Mouse (Mus musculus) right cerebral cortex, postnatal 4 days (tissue): Measurements from ENCODE around the gene Csmd2.

ENCODE experiments used
- DNase-seq: peaks from one replicate; pipeline ENCODE4 v3.0.0-alpha.2; 2022

Csmd2 gene

DNA sequence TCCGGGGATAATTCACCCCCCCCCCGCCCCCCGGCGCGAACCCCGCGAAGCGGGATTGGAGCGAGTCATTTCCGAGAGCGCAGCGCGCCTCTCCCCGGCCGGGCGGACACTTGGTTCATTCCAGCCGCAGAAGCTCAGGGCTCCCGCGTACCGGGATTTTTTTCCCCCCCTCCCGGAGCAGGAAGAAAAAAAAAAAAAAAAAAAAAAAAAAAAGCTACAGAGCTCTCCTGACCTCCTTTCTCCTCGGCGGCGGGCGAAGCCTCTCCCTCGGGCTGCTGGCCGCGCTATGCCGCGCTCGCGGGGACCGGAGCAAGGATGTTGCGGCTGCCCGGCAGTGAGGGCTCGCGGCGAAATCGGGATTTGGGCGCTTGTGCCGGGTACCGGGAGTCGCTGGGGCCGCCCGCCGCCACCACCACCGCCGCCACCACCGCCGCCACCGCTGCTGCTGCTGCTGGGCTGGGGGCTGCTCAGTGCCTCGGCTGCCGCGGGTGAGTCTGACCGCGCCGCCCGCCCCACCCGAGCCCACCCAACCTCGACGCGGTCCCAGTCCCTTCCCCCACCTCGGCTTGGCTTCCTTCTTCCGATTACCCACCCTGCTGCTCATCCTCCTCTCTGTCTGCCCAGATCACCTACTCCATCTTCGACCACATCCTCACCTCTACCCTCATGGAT, at the start of gene Csmd2:
Gene Csmd2 (plus strand): TSS at position 74 of the 672 bp plus-strand sequence.
- DNase-seq = peak; percentile 73

DNA sequence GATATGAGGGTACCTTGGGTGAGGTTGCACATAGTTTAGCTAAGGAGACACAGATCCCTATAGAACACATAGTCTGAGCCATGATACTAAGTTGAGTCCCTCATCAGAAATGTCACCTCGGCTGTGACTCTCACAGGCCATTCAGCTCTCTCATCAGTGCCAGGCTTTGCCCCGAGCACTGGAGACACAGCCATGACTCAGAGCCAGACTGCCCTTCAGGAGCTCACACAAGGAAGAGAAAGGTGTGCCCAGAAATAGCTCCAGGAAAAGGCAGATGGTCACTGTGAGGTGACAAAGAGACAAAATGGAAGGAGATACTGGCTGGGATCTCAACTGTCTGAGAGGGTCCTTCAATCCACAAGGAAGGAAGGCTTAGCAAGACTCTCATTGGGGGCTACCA, 40.0 kb upstream of the Csmd2 start:
- no peak for DNase-seq

DNA sequence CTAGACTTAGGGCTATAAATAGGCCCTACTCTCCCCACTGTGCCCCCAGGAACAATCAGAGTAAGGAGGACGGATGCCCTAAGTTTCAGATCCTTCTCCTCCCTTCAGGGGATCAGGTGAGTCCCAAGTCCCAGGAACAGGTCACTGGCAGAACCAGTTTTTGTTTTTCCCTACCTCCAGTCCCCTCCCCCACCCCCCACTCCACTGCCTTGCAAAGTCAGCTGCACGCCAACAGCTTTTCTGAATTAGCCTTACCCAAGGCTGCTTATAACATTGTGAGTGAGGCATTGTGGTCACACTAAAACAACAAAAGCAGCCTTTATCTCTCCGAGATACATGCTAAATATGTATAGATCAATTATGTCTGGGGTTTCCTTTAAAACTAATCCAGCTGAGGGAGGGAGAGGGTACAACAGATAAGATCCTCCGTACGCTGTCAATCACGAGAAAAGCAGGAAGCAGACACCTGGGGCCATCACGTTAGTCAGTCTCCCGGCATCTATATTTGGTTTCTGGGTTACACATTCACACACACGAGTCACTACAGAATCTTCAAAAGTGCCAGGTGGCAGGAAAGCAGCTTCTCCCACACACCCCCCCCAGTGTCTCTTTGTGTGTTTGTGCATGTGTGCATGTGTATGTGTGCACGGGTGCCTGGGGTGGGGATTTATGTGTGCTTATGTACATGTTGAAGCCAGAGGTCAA, 34.5 kb upstream of the Csmd2 start:
- DNase-seq = peak; percentile 16

DNA sequence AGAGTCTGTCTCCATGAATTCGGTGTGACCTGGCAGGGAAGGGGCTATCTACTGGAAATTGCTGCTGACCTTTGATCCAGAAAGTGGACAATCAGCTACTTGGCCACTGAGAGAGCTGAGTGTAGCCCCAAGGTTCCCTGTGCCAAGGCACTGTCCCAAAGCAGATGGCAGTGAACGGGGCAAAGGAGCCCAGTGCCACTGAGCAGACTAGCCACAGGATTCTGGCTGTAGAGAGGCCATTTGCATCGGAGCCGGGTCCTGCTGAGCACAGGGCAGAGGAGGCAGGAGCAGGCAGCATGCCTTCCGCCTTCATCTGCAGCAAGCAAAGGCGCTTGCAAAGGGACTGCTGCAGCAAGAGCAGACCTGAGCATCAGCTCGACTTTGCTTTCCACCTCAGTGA, 18.6 kb upstream of the Csmd2 start:
- no peak for DNase-seq

DNA sequence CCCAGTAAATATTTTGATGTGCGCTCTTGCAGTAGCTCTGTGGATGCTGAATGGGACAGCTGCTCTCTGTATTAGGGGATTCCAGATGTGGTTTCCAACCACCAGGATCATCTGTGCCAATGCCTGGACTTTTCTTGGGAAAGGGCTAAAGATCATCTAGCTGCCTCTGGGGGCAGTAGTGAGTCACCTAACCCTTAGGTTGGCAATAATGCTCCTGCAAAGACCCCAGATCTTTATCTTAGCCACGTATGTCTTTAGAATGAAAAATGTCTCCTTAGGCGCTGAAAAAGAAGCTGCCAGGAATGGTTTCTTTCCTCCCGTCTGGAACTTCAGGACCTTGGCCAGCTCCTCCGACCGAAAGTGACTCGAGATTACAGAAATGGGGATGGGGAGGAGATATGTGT, 17.6 kb upstream of the Csmd2 start:
- no peak for DNase-seq

DNA sequence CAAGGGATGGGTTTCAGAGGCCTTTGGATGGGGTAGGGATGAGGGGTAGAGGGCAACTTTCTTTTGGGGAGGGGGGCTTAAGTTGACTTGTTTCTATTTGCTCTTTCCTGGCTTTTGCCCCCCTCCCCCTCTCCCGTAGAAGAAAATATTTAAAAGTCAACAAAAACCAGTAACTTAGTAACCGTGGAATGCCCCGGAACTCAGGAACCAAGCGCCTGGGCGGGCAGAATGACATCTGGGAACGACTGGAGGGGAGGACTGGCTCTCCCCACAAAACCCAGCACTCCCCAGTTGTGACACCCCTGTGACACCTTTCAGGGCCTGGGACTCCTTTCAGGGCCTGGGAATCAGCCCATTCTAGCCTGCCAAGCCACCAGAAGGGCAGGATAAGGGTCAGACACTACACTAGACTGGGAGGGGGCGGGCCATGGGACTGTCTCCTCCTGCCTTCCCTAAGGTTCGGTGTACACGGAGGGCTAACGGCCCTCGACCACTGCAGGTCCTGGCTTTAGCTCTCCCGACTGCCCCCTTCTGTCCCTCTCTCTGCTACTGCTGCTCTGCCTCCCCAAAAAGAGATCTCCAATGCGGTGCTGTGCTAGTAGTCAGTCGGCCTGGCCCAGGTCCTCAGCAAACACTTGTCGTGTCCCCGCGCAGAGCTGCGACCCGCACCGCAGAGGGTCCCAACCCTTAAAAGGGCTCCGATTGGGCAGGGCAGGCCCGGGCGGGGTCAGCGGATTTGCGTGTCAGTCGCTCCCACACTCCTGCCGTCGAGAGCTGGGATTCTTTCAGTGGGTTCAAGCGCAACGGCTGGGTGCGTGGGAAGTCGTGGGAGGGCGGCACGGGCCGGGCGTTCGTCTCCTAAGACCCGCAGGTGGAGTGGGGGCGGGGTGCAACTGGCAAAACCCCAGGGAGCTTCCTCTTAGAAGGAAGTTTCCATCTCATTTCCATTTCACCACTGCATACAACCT, 16.5 kb upstream of the Csmd2 start, which contains the start of gene CK137956:
Gene CK137956 (minus strand): TSS at position 51 of the 968 bp plus-strand sequence.
- DNase-seq = no peak

DNA sequence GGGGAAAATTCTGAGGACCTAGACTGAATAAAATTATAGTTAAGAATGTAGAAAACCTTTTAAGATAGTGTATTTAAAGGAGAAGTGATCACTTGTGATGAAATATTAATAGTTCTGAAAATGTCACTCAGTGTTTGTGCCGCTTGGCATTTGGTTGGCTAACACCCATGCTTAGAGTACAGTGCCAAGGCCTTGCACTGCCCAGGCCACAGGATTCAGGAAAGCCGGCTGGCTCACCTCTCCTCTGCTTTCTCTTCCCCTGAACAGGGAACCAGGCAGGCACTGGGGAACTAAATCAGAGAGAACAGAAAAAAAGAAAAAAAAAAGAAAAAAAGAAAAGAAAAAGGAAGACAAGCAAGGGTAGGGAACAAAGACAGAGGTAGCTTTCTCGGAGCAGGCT, 14.7 kb upstream of the Csmd2 start:
- no peak for DNase-seq

DNA sequence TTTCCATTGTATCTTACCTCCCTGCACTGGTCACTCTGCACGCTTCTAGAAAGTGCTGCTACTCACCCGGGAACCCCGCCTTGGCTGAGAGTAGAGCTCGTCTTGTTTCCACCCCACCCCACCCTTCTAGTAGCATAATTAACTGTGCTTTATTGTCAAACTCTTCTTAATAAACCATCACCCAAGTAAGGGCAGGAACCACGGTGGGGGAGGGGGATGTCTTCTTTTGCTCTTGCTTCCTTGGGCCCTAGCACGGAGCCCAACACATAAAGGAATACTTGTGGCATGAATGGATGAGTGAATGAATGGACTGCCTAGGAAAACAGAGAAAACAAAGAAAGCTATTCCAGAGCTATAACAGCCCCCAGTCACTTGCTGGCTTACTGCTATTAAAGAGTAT, 6.5 kb upstream of the Csmd2 start:
- no peak for DNase-seq

DNA sequence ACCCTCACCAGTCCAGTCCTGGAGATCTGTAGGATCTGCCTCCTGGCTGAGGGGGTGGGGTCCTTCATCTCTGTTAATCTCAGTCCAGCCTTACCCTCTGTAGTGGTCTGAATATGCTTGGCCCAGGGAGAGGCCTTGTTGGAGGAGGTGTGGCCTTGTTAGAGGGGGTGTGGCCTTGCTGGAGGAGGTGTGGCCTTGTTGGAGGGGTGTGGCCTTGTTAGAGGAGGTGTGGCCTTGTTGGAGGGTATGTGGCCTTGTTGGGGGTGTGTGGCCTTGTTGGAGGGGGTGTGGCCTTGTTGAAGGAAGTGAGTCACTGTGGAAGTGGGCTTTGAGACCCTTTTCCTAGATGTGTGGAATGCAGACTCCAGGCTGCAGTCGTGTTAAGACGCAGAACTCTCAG, 3.2 kb upstream of the Csmd2 start:
- DNase-seq = no peak

DNA sequence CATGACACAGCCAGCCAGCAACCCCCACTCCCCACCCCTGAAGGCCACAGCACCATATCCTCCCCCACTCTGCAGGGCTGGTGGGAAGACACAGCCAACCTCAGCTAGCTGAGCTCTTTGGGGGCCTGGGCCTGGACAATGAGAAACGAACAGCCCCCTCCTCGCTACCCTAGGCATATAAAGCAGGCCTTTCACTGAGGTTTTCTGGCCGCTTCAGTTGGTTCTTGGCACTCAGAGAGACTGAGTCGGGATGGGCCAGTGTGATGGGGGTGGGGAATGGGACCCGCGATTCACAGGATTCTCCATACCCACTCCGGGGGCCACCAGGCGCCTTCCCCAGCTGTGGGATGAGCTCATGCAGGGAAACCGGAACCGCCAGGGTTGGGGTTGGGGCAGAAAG, 1.8 kb upstream of the Csmd2 start:
- DNase-seq = peak; percentile 61

DNA sequence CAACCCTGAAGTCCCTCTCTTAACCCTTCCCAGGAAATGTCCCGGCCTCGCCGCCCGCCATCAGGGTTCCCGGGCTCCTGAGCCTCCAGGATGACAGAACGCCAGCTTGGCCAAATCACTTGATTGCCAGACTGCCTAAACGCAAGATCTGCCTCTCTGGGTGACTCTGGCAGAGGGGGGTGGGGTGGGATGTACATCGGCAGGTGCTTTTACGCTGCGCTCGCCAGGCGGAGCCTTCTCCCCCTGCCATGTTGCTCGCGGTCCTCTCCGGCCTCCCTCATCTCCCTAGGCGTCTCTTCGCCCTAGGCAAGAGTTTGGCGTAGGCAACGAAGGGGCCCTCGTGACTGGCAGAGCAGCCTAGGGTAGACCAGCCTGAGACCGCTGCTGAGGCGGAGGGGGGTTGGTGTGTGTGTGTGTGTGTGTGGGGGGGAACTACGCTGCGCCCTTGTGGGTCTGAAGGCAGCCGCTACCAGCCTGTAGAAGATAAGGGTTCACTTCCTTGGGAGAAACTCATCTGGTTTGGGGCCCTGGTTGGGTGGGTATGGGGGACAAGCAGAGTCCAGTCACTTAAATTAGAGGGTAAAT, 1.1 kb upstream of the Csmd2 start:
- DNase-seq = peak; percentile 53

DNA sequence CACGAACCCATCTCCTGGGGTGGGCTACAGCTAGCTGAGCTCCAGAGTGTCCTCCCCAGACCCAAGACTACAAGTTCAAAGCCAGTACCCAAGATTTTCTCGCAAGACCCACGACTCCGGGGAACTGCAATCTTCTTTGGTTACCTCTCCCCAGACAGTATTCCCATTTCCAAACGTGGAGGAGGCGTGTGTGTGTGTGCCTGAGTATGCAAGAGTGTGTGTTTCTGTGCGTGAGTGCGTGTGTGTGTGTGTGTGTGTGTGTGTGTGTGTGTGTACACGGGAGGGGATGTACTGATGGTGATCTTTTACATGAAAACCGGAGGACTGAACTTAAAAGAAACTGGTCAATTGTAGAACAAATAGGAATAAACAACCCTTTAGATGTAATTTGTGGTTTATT, 387 bp upstream of the Csmd2 start:
- peak; percentile 43 for DNase-seq

DNA sequence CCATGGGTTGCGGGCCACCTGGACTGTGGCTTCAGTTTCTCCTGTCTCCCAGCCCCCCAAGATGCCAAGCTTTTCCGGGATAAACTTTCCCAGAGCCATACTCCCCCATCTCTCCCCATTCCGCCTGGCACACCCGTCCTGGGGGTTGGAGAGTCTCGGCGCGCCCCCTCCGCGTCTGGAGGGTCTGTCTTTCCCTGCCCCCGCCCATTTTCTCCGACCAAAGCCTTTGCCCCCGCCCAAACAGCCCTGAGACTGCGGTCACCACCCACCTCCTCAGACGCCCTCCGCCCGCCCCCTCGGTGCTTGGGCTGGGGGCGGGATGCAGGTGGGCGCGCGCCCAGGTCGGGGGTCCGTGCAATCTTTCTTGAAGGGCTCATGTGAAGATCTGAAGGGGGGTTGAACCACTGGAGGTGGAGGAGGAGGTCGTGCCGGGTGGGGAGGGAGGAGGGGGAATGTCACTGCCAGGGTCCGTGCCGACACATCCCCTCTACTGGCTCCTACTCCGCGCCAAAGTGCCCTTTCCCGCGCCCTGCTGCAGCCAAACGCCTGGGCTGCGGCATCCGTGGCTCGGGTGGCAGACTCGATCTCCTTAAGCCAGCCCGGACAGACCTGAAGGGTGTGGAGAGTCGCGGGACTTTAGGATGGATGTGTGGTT, 996 bp downstream of the Csmd2 start:
- peak; percentile 54 for DNase-seq

DNA sequence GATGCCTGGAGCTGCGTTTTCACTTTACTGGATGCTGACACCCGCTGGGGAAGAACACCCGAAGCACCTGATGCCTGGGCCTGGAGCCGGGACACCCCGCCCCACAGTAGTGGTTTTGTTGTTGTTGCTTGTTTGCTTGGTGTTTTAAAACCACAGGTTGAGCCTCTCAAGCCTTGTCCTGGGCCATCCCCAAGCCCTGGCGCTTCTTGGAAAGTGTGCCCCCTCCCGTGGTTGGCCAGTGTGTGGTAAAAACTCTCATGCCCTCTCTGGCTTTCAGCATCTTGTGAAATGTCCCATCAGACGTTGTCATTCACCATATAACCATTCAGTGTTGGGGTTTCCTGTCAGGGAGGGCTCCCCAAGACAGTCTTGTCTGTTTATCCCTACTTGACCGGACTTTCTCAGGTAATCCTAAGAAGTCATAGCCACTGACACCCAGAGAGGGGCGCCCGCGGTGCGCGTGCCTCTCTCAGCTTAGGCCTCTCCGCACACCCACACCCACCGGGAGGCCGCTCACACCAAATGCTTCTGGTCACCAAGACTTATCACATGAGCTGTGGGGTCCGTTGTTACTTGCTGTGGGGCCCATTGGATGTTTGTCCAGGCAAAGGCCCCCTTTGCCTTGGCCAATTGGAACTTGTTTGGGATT, 1.8 kb downstream of the Csmd2 start:
- DNase-seq = peak; percentile 69

DNA sequence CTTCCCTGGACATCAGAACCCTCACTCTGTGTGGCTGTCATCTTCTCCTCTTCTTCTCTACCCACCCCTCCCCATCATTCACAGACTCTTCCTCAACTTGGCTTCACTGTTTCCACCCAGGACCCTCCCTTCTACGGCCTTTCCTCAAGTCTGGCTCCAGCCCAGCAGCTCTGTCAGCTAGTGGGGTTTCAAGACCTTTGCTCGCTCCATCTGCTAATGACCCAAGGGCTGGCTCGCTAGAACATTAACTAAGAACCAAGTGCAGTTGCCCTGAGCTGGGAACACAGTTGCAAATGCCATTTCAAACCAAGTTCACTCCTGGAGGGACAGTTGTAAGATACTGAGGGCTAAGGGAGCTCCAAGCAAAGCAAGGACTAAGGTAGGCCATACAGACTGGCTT, 11.6 kb downstream of the Csmd2 start:
- no peak for DNase-seq

DNA sequence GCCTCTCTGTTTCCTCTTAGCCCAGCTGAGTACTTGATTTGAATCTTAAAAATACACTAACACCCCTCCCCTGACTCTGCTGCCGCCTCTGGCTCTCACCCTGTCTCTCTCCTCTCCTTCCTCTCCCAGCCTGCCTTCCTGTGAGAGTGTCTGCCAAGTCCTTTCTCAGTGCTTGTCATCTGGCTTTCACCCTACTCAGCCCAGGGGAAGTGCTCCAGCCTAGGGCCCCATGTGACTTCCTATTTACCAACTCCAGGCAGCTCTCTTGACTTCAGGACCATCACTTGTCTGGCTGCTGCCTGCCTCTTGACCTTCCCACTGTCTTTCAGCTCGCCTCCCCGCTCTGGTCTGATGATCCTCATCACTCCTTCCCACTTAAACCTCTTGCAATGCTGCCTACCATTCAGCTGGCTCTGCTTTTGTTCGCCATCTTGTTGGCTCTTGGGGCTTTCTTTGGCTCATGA, 15.0 kb downstream of the Csmd2 start:
- no peak for DNase-seq

DNA sequence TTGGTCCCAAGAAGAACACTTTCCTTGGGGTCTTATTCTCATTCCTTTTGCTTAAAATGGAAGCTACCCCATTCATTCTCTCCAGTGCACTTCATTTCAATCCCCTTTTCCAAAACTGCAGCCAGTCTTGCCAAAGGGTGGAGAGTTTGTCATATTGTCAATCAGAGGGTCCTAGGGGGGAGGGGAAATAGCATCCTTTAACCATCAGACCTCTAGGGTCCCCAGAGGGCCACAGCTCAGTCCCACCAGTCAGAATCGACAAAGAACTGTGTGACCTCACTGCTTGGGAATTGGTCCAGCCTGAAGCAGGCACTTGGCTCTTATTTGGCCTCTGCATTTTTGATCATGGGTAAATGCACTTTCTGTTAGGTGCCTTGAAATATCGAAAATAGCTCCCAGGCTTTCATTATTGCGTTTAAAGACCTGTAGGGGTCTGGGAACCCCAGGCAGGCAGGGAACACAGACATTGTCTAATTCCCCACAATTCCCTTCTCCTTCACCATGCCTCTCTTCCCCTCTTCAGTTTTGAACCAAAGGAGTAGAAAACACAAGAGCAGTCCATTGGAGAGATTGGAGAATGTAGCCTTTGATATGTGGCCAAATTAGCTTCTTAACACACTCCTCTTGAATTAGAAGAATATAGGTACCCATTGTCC, 17.3 kb downstream of the Csmd2 start:
- DNase-seq = no peak

DNA sequence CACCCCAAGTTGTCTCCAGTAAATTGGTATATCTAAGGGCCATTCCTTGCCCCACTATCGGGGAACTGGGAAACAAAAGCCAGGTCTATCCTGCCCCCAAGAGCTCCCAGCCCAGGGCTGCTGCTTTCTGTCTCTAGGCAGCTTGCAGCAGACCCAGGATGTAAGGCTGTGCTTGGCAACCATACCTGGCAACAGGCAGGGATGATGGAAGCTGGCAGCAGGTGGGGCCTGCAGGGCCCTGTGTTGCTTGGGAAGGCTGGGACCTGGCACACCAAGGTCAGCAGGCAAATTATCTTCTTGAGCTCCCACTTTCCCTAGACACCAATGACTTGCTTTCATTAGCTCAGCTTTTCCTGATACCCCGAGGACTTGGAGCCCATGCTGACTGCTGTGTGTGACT, 31.8 kb downstream of the Csmd2 start:
- DNase-seq = no peak

DNA sequence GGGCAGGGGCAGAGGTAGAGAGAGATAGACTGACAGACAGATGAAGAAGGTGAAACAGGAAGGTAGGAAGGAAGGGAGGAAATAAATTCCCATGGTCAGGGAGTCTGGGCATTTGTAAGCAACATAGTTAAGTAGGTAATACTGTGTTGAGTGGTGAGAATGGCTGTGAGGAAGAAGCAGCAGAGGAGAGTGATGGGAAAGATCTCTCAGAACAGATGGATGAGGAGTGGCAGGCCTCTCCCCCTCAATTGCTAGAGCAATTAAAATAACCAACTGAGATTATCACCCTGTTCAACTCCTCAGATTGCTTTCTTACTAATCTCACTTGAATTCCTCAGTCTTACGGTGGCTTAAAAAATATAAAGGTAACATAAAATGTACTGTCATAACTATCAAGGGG, 40.6 kb downstream of the Csmd2 start:
- DNase-seq = no peak

DNA sequence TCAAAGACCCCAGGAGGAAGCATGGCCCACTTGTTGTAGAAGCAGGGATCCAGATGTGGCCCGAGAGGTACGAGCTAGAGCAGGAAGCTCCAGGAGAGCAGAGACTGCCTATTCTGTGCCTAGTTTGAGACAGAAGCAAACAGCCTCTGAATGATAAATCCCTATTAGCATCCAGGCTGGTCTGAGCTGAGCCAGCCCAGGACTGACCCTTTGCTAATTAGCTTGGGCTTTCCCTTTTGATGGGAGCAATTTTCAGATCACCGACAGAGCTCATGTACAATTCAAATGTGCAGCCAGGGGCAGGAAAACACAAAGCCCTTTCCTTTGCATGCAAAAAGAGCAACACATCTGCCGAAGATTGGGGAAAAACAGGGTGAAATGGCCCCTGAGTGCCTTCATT, 54.2 kb downstream of the Csmd2 start:
- DNase-seq = no peak

DNA sequence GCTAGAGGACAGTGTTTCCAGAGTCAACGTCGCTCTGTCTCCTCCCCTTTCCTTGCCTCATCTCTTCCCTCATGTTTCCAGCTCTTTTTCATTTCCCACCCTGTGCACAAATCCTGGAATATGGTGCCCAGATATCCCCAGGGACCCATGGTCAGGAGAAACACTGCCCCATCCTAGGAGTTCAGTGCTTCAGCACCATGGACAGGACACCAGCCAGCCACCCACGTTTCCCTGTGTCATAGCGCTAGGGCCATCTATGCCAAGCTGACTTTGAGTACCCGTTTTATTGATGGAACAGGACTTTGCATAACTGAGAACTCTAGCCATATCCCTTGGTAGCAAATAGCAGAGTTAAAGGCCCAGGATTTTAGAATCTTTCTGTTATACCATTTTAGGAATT, 55.0 kb downstream of the Csmd2 start:
- no peak for DNase-seq
